Mouse (Mus musculus): ENCODE measurements around the gene Fam98a. TPM values are rescaled to one million over a fixed set of nuclear protein-coding genes. Genes with fewer than 3 reads are reported as not detected.

Gene Fam98a
- polyA plus RNA-seq, 1 experiment: 30.1 TPM

Other genes with a start within 250 kb of the Fam98a start
- 0.05 TPM for gene Rasgrp3, start 116.0 kb downstream of the Fam98a start, polyA plus RNA-seq (2012; fragmentation: generic; extraction: Trizol)